Mouse (Mus musculus): ENCODE measurements at regions not wholly inside any gene's neighbourhood (a gene's known extent, or its start where the extent isn't known, plus 50 kb on each side); places are given as distances from the start of the nearest gene placed in this dataset.

GRCm38 (mm10) chr13:32649982-32650381, 133.8 kb downstream of the Mylk4 start:
- DNase-seq, result no peak

DNA sequence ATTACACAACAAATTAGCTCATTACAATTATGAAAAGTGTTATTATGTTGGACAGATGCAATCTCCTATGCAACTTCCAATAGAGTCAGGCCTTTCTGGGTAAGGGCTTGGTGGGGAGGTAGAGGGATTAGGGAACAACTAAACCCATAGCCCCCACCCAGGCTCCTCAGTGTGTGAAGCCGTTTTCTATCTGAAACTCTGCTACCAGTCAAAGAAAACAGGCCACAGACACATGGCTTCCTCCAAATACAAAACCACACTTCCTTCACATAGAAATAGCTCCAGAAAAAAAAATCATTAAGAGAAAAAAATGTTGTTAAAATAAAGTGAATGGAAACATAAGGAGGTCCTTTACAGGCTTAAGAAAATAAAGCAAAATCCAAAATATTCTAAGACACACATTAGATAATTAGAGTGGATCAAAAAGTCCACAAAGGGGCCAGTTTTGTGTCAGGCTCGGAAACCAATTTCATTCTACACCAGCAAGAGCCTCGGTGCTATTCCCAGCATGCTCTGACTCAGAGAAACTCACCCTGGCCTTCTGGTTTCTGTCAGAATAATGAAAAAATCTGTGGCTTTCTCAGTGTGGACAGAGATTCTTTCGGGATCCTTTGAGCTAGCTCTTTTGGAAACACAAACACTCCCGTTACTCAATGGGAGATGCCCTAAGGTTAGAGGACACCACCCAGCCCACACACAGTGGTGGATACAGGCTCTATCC, 140.6 kb downstream of the Mylk4 start:
- no peak for DNase-seq

GRCm38 (mm10) chr13:32640941-32641340, 142.8 kb downstream of the Mylk4 start:
- no peak for DNase-seq

GRCm38 (mm10) chr13:32630122-32630732, 153.5 kb downstream of the Mylk4 start:
- no peak for DNase-seq

GRCm38 (mm10) chr13:32613916-32614315, 169.8 kb downstream of the Mylk4 start:
- DNase-seq, result no peak

GRCm38 (mm10) chr13:32611551-32612295, 172.0 kb downstream of the Mylk4 start:
- no peak for DNase-seq

GRCm38 (mm10) chr13:32610970-32611369, 172.8 kb downstream of the Mylk4 start:
- DNase-seq, result no peak

GRCm38 (mm10) chr13:32608413-32608812, 175.3 kb downstream of the Mylk4 start:
- no peak for DNase-seq

GRCm38 (mm10) chr13:32603925-32604590, 179.7 kb downstream of the Mylk4 start:
- DNase-seq, result no peak

DNA sequence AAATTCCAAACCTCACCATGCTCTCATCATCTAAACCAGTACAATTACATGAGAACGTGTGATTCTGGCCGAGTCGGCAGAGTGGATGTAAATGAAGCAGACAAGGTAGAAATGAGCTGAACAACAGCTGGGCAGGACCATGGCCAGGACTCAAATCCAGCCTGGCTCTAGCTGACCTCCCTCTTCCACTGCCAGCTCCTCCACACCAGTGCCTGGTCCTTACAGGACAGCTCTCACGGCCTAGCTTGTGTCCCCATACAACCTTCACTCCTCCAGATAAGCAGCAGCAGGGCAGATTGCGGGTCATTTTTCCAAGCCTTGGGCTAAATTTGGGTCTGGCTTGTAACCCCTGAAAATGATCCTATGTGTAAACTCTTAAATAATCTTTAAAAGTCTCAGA, 182.4 kb downstream of the Mylk4 start:
- DNase-seq, result no peak

- DNase-seq, result no peak
These were observed 190.1 kb downstream of the Mylk4 start for GRCm38 (mm10) chr13:32593611-32594010.

DNA sequence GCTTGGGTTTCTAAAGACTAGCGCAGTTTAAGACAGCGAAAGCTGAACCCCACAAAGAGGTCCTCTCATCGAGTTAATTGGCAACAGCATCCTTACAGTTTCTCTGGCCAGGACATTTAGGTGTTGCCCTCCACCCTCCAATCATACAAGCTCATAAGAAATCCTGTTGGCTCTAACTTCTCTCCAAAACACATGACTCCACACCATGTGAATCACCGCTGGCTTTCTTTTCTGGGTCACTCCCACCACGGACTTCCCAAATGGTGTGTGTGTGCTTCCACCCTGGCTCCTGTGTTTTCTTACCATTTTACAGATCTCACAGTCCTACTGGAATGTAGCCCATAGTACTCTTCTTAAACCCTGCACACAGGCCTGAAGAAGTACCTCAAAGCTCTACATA, 190.6 kb downstream of the Mylk4 start:
- DNase-seq, result no peak

DNA sequence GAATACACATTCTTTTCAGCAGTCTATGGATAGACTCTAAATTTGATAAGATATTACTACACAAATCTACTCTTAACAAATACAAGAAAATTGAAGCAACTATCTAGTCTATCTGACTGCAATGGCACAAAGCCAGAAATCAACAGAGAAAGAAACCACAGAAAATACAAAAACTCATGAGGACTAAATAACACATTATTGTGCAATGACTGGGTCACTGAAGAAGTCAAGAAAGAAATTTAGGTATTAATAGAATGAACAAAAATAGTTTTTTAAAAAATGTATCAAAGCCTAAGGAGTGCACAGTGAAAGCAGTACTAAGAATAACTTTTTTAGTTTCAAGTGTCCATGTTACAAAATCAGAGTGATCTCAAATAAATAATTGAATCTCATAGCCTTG, 202.2 kb downstream of the Mylk4 start:
- no peak for DNase-seq

GRCm38 (mm10) chr13:32567850-32568249, 215.9 kb downstream of the Mylk4 start:
- DNase-seq, result no peak

DNA sequence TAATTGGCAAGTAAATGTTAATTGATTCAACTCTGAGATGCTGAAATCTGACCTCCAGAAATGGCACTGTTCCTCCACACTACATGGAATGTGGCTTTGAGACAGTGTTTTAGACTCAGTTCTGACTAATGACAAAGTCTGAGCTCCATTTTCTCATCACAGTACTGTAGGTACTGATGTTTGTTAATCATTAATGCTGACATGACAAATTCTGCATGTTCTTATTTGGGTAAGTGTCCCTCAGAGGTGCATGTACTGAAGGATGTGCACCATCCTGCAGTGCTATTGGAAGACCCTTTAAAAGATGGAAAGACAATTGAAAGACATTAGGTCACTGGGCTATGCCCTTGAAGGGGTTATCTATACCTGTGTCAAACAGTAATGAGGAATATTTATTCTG, 222.1 kb upstream of the Gmds start:
- no peak for DNase-seq

DNA sequence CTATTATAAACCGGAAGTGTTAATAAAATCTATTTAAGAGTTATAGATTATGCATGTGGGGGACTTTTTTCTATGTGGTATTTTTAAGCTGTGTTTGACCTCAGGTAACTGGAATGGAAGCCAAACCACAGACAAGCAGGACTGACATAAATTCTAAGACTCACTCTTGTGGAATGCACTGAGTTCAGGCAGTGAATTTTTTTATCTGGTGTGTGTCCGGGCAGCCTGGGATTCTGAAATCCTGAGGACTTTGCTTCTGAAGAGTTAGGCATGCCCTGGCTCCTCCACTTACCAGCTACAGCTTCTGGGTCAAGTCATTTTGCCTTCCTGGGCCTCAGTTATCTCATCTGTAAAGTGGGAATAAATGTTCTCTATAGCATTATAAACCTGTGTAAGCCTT, 217.9 kb upstream of the Gmds start:
- no peak for DNase-seq

DNA sequence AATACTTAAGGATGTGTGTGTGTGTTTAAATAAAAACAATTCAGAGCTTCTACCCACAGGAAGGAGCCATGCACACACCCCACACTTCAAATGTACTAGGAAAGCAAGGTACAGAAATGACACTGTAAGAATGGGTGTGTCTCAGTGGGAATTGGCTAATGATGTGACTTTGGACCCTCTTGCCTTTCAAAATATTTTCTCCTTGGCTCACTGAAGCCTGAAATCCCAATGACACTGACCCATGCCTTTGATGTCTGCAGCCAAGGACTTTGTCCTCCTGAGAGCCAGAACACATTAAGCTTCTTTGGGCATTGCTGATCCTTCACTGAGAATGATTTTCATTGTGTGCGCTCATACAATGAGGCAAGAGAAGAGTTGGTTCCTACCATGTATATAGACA, 216.5 kb upstream of the Gmds start:
- no peak for DNase-seq

GRCm38 (mm10) chr13:32554601-32555000, 216.1 kb upstream of the Gmds start:
- no peak for DNase-seq

- no peak for DNase-seq
These were observed 214.6 kb upstream of the Gmds start for GRCm38 (mm10) chr13:32553136-32553535.

GRCm38 (mm10) chr13:32550113-32550512, 211.6 kb upstream of the Gmds start:
- DNase-seq, result no peak

- DNase-seq, result no peak
These were observed 208.6 kb upstream of the Gmds start for GRCm38 (mm10) chr13:32547126-32547525.

DNA sequence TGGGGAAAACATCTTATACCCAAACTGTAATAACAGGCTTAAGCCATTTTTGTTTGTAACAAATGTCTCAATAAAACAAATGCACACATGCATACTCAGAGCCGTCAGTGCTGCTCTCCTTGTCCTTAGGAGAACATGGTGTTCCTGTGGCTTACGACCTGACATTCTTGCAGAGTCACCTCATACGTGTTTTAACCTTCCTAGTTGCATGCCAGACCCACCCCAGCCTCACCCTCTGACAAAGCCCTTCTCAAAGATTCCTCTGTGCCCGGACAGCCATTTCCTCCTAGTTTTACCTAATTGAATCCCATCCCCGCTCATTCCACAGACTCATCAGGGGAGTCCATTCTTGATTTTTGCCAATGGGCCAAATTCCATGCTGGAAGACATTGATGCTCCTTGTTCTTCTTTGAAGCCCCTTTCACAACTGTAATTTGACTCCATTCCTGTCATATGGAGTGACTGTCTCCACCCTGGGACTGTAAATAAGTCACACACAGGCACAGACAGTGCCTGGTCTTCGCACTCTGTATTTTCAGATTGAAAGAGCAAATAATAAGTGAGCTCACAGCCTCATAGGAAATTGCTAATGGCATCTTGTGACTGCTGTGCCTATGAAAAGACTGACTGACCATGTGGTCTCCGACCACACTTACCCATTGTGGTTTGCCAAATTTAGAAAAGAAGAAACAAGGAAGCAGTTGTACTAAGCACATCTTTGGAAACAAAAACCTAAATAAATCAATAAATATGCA, 206.6 kb upstream of the Gmds start:
- no peak for DNase-seq

DNA sequence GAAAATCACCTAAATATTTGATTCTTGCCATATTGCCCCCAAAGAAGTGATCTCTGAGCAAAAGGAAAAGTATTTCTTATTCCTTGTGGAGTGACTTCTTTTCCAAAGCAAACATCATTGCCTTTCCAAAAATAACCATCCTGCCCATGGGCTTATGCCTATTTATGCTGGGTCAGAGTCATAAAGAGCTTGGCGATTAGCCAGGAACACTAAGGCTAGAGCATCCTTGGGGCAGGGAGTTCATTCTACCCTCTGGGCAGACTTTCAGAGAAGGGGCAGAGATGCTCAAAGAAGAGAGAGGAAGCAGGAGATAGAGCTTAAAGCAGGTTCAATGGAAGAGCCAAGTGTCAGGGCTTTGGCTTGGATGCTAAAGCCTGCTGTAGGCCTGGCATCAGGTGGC, 203.1 kb upstream of the Gmds start:
- DNase-seq, result no peak
